21 mouse cellular contexts compared by ENCODE assay signal in the genomic region with DNA sequence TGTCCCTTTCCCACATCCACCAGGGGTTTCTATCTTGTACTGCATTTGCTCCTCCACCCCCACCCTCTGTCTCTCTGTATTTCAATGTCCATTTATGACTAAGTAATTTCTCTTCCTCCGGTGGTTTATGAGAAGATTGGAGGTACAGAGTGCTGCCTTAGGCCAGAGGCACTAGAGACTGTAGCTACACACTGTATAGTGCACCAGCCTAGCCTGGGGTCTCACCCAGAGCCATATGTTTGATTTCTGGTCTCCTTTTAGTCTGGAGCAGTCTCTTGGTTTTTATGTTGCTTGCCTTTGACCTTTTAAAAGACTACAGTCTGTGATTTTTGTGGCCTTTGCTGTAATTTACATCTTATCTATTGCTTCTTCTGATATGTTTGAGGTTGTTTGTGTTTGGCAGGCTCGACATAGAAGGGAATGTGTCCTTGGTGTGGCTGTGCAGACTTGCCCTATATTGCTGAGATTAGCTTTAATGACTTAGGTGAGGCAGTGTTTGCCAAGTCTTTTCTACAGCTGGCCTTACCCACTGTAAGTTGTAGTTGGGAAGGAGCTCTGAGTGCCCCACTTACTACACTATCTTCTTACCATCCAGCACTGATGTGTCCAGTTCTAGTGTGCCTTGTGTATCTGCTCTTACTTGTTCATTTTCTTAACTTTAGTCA.
DNase-seq lines count a peak whose midpoint lies in the region; ATAC-seq and TF ChIP-seq lines count a peak whose summit lies in the region.
"Had no signal": no experiment of that assay in that cellular context is flagged by ENCODE, and none has a peak within 500 bp of the region (broad histone marks: within the 10 kb centered on the region; RNA-seq: fewer than 3 reads in every experiment).

No protein-coding gene starts in this region.

- H3K4me3 ChIP-seq in heart, postnatal 0 days (ENCODE audit: low read depth, low read length) = no peak overlapping the region
- H3K4me3 ChIP-seq in hindbrain, embryonic 13.5 days = no peak overlapping the region
- H3K4me3 ChIP-seq: embryonic facial prominence, embryonic 15.5 days; limb, embryonic 12.5 days; liver, embryonic 12.5 days had no signal

- TF ChIP-seq CTCF in heart, postnatal 0 days (IDR thresholded peaks at IDR 0.05; ENCODE audit: low read depth) = no peak

- no peaks in the 10 kb centered on the region for H3K27me3 ChIP-seq in heart, postnatal 0 days (ENCODE audit: control insufficient read depth, insufficient read depth, low read length)
- H3K27me3 ChIP-seq in hindbrain, embryonic 13.5 days = no peaks in the 10 kb centered on the region
- H3K27me3 ChIP-seq: embryonic facial prominence, embryonic 15.5 days; limb, embryonic 12.5 days; liver, embryonic 12.5 days had no signal

- no peak for DNase-seq in heart, postnatal 0 days (ENCODE audit: low spot score)
- DNase-seq in heart, adult 18-20 months = no peak
- peak; percentile 30 for DNase-seq in fat pad, adult 2 months (ENCODE audit: extremely low read depth, low read depth, low spot score)
- peak; percentile 48 for DNase-seq in large intestine, adult 2 months (ENCODE audit: low read depth, low spot score)
- DNase-seq in kidney, adult 11 months = no peak
- no peak for DNase-seq in adipocyte (ENCODE audit: low spot score)
- DNase-seq: cerebellum, adult 18-20 months; cerebellum, postnatal 36 days; gastrocnemius, postnatal 25 days; lung, embryonic 14.5 days; lung, postnatal 36 days; retina, postnatal 1 day; thymus, adult 2 months had no signal

- H3K36me3 ChIP-seq in heart, postnatal 0 days (replicated peaks; ENCODE audit: control insufficient read depth, insufficient read depth, low read length) = peaks cover 28% of the 10 kb centered on the region
- peaks cover 22% of the 10 kb centered on the region for H3K36me3 ChIP-seq in hindbrain, embryonic 13.5 days

- H3K27ac ChIP-seq in heart, postnatal 0 days (ENCODE audit: low read depth) = peak overlapping the region; percentile 7
- H3K27ac ChIP-seq in hindbrain, embryonic 13.5 days = no peak overlapping the region
- H3K27ac ChIP-seq: embryonic facial prominence, embryonic 15.5 days; limb, embryonic 12.5 days; liver, embryonic 12.5 days had no signal

- no peaks in the 10 kb centered on the region for H3K9me3 ChIP-seq in heart, postnatal 0 days (replicated peaks; ENCODE audit: control insufficient read depth, low read length)
- no peaks in the 10 kb centered on the region for H3K9me3 ChIP-seq in hindbrain, embryonic 13.5 days
- H3K9me3 ChIP-seq: embryonic facial prominence, embryonic 15.5 days; G1E; limb, embryonic 12.5 days; liver, embryonic 12.5 days had no signal

- peaks cover 22% of the 10 kb centered on the region for H3K4me1 ChIP-seq in heart, postnatal 0 days (ENCODE audit: control insufficient read depth, insufficient read depth)
- H3K4me1 ChIP-seq in hindbrain, embryonic 13.5 days (replicated peaks) = peaks cover 14% of the 10 kb centered on the region; the same call in 1 of the 2 replicates
- H3K4me1 ChIP-seq: embryonic facial prominence, embryonic 15.5 days; limb, embryonic 12.5 days; liver, embryonic 12.5 days had no signal

- no peak for ATAC-seq in heart, postnatal 0 days (ENCODE audit: insufficient read depth, low read depth)
- no peak for ATAC-seq in hindbrain, embryonic 13.5 days (ENCODE audit: low FRiP score)
- ATAC-seq: inflammation-experienced regulatory T-cells, adult 6 months; liver, embryonic 12.5 days; midbrain, embryonic 16.5 days had no signal

- no peak overlapping the region for H3K4me2 ChIP-seq in heart, postnatal 0 days (ENCODE audit: low read depth, low read length)
- H3K4me2 ChIP-seq in hindbrain, embryonic 13.5 days = no peak overlapping the region
- H3K4me2 ChIP-seq: embryonic facial prominence, embryonic 15.5 days; heart, embryonic 11.5 days; limb, embryonic 12.5 days; liver, embryonic 12.5 days; lung, embryonic 14.5 days had no signal

- H3K9ac ChIP-seq in heart, postnatal 0 days (replicated peaks; ENCODE audit: low read depth, low read length) = no peak overlapping the region
- no peak overlapping the region for H3K9ac ChIP-seq in hindbrain, embryonic 13.5 days
- H3K9ac ChIP-seq: embryonic facial prominence, embryonic 15.5 days; limb, embryonic 12.5 days; liver, embryonic 12.5 days; lung, embryonic 14.5 days had no signal

- TF ChIP-seq EP300 in heart, postnatal 0 days (IDR thresholded peaks at IDR 0.05; ENCODE audit: low read depth) = no peak

- 54% methylated on average over 2 of the region's 2 CpGs for WGBS in heart, postnatal 0 days
- 25% methylated on average over 2 of the region's 2 CpGs for WGBS in large intestine, adult 2 months
- WGBS in hindbrain, embryonic 13.5 days = 93% methylated on average over 2 of the region's 2 CpGs

Comparison
In these comparisons a context has a peak if more than half of its experiments do, and no peak if none do; other contexts are left out.
1. DNase-seq: peak in fat pad, adult 2 months (single experiment) and large intestine, adult 2 months (single experiment); none in heart, postnatal 0 days (single experiment), heart, adult 18-20 months (0 of 2), kidney, adult 11 months (single experiment) and adipocyte (single experiment).